Mouse (Mus musculus) cerebellum, postnatal 10 days (tissue): ENCODE data around the gene Ica1.

Experiments
- DNase-seq, 2 experiments: peaks; one replicate each; pipeline ENCODE4 v3.0.0; 2021; ENCODE audit warnings: mixed read lengths in 2 of 2

Ica1 gene

DNA sequence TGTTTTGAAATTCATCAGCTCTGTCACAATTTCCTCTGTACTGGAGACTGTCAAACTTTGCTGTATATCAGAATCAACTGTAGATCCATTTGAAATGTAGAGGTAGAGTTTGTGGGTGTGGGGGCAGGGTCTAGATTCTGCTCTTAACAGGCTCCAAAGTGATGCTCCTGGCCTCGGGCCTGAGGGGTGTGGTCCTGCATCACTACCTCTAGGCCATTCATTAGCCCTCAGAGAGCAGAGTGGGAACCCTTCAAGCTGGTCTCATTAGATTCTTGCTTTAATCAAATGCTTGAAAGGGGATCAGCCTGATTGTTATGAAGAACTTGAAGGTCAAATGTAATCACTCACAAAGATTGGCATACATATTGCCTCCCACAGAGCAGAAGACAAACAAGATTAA, 36.6 kb downstream of the Ica1 start:
- DNase-seq, result no peak

DNA sequence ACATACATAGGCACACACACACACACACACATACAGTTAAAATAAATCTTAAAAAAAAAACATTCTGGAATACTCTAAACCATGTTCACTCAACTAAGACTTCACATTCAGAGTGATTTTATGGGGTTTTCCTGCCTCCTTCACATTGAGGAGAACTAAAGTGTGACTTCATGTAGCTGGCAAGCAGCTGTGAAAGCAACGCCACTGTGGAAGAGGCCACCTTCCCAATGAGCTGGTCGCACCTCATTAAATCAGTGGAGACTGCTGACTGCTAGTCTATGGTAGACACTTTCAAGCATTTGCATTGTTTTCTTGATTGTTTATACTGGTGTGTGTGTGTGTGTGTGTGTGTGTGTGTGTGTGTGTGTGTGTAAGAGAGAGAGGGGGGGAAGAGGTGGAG, 38.2 kb downstream of the Ica1 start:
- no peak for DNase-seq

DNA sequence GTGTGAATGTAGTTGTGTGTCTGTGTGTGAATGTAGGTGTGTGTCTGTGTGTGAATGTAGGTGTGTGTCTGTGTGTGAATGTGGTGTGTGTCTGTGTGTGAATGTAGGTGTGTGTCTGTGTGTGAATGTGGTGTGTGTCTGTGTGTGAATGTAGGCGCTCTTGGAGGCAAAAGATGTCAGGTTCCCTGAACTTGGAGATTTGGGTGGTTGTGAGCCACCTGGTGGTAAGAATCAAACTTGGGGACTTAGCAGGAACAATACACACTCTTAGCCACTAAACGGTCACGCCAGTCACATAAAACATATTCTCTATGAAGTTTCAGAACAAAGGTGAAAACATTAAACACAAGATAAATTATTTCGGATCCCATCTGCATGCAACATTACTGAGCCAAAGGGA, 39.9 kb downstream of the Ica1 start:
- DNase-seq, result peak; percentile 36 to 44

DNA sequence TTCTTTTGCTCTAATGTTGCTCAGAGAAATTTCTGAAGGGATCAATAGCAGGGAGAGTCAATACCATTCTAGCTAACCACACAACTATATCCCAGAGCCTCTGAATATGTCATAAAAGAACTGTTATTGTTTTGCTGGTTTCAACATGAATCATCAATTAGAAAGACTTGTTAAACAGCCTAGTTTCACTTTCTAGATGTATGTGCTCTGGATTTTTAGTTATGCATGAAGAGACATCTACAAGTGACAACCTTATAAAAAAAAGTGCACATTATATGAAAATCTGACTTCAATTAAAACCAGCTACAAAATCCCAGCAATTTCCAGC, 41.8 kb downstream of the Ica1 start:
- DNase-seq, result no peak

DNA sequence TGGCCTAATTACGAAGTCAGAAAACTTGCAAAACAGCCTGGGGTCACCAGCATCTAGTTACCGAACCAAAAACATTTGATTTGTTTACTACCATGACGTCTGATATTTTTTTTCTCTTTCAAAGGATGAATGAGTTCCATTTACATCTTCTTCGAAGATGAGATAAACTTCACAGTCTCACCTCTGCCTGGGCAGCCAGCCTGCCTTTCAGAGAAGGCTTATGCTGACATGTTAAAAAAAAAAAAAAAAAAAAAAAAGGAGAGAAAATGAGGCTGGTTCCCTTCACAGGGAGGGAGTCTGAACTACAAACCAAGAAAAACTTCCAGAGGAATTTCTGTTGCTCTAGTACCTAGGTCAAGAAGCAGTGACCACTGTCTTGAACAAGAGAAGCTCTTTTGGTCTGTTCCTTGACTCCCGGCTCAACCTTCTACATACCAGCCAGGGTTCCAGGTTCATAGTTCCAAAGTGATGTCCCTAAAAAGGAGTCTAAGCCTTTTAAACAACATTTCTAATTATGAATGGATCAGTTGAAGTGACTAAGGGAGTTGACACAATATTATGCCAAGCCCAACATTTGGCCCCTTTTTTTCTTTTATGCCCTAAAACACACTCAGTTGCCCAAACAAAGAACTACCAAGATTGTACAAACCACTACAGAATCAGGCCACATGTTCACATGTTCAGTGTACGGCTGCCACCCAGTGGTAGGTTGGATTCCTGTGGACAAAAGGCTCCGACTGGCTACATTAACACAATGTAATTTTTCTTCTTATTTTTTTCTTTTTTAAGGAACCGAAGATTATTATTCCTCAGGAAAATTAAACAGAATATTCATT, 42.4 kb downstream of the Ica1 start:
- peak; percentile 91 for DNase-seq

DNA sequence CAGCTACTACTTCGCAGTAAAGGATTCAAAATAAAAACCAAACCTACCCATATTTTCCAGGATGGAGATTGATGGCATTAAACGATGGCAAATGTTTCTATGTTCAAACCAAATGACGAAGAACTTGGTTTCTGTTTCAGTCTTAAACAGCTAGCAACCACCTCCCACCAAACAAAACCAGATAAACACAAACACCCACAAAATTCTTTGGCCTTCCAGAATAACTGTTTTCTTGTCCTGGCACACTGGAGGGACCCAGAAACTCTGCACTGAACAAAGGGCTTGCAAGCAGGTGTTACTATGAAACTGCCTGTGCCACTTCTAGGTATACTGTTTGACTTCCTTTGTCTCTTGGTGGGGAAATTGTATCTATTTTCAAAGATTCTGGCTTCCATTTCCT, 43.2 kb downstream of the Ica1 start:
- no peak for DNase-seq

DNA sequence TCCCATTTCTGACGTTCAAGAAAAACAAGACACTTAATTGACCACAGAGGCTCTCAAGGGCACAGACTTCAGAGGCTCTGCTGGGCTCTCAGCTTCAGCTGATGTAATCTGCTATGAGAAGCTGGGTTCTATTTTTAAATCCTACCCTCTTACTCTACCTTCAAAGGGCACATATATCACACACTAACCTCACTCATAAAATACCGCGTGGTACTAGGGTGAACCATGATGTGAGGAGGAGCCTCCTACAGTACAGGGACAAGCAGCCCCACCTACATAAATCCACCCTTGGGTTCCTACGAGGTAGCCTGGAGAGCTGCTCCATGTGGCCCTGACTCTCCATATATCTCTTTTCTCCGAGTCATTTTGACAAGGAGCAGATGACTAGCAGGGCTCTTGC, 45.8 kb downstream of the Ica1 start:
- no peak for DNase-seq

DNA sequence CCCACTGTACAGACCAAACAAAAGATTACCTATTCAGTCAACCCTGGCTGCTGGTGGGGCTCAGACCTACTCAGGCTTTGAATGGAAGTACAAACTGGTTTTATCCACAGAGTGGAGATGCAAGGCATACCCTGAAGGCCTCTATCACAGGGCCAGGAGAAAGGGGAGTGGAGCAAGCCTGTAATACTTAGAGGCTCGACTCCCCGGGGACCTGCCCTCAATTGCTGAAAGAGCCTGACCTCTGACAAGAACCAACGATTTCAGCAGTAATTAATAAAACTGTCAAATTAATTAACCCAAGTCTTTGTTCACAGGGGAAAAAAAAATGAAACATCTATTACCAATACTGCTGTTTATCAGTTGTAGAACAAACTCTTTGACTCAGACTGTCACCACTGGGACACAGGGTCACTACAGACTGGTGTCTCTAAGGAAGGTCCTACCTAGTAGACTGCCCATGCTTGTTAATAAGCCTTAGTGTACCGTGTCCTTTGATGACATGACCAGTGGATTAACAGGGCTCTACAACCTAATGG, 46.6 kb downstream of the Ica1 start:
- no peak for DNase-seq

DNA sequence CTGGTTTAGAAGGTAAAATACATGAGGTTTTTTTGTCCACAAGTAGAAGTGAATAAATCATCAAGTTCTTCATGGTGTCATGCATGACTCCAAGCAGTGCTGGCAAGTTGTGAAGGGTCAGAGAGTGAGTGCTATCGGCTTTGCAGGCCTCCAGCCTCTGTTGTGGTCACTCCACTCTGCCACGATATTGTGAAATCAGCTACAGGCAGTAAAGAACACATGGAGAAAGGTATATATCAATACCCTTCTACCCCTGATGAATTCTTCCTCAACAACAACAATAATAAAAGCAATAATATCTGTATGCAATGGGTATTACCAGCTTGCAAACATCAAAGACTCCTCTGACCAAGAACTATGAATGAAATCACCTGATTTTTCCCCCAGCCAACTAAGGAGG, 47.9 kb downstream of the Ica1 start:
- DNase-seq, result no peak

DNA sequence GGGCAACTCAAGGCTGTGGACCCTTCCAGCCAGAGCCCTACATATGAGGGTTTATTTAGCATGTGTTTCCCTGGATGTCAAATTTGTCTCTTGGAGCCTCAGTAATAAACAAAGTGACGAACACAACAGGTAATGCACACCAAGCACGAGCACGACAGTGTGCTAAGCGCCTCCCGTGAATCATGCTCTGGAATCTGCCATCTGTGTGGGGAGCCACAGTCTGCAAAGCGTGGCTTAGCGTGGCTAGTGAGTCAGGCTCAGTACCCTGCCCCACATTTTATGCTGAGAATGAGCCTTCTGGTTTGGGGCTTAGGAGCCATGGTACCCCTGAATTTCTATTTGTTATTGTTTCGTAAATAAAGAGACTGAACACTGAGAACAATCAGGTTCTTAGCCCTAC, 50.5 kb downstream of the Ica1 start:
- DNase-seq, result no peak

DNA sequence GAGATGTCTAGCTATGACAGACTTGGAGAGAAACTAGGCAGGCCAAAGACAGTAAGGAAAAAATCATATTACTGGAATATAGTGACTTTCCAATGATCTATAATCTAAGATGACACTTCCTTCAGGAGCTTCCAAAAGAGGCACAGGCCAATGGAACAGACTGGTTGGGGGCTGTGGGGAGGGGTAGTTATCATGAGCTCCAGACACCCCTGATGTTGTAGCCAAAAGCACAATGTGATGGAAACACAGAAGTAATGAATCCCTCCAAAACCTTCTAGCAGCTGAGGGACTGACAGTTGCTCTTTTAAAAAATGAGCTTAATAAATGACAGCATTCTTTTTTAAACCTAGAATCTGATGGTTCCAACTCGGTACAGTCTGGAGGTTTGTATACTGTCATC, 52.7 kb downstream of the Ica1 start:
- peak; percentile 54 to 68 for DNase-seq

DNA sequence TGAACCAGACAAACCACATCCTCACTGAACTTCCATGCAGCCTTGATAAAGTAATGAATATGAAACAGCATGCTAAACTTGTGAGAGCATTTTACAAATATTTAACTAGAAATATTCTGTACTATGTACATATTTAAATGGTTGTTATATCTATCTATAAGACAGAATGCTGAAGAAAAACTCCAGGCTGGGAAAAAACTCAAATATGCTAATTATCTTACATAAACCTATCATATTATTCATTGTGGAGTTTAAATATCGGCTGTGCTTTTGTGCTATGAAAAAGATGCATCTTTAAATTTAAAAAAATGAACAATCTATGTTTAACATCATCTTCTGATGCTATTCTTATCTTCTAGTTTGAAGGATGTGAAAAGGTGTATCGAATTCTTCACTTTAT, 58.6 kb downstream of the Ica1 start:
- no peak for DNase-seq

DNA sequence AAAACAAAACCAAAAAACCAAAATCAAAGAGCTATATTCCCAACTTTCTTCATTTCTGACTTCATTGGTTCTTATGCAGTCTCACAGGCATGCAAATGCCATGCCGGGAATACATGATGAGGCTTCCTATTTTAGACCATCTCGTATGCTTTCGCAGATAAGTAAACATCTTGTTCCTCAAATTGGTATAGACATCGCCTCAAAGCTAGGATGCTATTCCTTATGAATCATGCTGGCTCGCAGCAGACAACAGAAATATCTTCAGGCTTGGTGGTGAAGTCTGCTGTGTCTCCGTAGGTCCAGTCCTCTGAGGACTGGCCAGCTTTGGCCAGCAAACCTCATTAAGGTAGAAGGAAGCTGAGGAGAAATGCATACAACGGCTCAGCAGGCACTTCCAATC, 60.3 kb downstream of the Ica1 start:
- no peak for DNase-seq

DNA sequence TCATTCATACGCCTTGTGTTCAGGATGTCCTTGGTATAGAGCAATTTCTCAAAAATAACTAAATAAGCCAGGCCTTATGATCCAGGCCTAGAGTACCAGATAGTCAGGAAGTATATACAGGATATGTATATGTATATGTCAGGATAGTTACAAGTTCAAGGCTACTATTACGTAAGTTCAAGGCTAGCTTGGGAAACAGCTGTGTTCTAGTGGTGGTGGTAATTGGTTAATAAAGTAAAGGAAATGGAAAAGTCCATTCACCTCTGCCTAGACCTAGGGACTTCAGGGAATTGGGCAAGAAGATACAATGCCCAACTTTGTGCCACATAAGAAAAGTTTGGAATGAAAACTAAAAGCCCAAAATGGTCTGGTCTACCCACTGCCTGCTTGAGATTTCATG, 61.7 kb downstream of the Ica1 start:
- DNase-seq, result no peak

DNA sequence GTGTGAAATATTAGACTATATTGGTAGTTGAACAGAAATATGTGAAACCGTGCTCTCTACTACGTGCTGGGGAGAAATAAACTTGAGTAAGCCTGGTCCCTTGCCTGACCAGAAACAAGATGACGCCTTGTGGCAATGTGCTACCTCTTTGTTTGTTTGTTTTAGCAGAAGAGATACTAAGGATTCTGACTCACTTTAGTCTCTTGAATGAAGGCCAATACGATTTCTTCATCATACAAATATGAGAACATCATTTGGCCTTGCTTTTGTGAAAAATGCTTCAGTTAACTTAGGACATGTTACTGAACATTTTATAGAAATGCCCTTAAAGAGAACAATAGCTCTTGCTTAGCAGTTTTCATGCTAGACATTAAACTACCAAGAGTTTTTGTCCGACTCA, 67.0 kb downstream of the Ica1 start:
- no peak for DNase-seq

DNA sequence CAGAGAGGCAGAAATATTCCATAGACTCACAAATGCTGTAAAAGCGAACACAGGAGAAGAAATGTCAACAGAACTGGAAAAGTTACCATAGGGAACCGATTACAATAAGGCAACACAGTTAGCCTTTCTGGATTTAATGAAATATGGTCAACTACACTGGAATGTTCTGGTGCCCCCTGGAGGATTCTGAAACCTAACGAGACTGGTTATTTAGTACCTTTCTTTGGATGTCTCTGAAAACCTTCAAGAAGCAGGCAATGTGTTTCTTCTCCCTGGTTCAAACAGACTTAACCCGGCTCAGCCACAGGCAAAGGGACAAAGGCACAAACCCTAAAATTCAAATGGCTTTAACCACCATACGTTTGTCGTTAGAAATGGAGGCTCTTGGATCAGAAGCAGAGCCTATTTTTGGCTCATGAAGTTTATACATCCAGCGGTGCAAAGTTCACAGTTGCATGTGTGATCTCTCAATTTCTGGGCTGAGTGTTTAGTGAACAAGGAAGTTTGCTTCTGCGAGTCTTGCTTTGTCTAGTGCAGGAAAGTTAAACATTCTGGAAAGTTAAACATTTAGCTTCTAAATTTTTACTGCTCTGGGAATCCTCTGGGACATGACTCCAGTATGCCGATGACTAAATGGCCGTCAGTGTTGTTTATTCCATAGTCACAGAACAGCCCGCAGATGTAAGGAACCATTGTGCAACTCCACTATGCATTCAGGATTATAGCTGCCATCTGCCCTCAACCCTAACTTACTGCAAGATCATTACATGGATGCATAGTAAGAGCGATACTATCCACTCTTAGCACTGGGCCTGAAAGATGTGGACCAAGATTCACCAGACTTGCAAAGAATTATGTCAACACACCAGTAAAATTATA, 83.4 kb downstream of the Ica1 start:
- DNase-seq, result peak; percentile 68 to 72

DNA sequence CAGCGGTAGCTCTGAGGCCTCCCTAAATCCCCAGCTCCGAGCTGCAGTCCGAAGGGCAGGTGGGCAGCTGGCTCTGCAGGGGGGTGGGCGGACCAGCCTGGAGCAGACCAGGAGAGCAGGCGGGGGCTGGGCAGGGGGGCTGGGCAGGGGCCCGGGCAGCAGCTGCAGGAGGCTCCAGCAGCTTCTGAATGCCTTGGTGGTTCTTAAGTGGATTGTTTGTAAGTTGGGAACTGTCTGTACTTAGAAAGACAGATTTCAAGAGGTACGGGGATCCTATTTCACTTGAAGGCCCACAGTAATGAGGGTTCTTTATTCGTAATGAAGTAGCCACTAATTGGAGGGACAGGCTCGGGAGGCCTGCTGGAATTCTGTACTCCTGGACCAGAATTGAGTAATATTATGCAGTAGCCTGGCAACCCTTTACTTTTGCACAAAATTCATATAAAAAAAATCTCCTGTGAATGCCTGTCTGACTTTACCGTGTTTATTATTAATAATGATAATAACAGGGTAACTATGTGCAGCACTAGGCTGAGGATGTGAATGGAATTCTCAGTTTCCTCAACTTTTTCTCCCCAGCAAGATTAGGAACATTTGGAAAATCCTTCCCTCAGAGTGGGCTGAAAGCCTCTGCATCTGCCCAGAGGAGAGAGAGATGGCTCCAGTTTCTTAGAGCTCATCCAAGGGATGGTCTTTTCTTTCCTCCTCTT, 84.2 kb downstream of the Ica1 start:
- peak; percentile 41 to 65 for DNase-seq

DNA sequence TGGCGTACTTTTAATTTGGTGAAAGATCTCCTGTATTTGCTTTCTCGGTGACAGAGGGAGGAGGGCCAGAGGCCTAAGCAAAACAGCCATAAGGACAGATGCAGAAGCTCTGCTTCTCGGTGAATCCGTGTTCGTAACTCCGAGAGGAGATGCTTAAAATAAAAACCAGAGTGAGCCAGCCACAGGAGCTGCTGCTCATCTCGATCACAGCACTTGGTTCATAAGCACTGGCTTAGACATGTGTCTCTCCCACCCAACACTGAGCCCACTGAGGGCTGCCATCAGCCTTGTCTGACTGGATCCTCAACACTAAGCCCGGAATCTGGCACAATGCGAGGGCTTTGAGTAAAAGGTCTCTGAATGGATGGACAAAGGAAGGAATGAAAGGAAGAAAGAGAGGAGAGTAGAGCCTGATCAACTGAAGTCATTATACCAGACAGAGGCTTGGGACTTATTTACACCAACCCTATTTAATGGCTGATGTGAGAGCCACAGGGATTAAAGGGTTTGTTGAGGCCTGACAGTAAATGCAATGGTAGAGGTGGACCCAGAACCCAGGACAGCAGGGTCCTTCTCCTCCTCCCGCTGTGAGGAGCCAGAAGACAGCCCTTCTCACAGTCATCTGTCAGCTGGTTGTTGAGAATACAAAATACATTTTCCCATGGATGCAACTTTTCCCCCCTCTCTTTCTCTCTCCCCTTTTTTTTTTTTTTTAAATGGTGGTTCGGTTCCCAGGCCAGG, 85.0 kb downstream of the Ica1 start:
- no peak for DNase-seq

DNA sequence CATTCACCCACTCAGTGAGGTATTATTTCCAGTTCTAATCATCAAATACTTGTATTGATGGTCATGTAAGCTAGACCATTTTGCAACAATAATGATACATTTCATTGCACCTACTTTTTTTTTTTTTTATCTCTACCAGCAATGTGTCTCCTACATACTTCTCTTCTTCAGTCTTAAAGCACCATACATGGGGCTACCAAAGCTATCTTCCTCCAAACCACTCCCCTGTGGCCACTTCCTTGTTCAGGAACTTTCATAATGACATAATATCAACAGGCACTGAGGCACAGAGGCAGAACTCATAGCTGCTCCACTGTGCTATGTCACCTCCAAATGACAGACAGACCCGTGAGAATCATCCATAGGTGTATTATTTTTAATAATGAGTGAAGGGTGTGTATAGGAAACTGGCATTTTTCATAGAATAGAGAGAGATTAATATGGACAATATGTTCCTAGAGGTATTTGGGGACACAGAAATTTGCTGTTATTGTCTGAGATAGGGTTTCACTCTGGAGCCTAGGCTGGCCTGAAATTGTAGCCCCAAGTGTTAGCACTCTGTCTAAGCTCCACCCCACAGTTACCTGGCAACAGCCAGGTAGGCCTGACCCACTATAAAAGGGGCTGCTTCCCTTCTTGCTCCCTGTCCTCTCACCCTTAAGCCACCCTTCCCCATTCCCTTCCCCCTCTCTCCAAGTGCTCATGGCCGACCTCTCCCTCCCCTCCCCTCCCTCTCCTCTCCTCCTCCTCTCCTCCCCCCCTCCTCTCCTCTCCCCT, 86.9 kb downstream of the Ica1 start:
- no peak for DNase-seq

DNA sequence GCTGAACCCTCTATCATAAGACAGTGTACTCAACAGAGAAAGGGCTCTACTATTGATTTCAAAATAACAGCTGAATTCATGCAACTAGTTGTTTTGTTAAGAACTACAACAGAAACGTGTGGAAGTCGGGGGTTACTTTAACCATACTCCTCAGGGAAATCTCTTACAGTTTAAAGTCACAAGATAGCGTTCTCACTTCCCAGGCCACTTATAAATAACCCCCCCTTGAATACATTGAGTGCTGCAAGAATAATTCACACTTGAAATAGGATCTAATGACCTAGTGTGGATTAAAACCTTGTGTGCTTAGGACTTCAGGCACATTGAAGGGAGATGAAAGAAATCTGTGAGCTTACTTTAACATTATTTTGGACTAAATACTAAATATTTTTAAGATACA, 87.8 kb downstream of the Ica1 start:
- DNase-seq, result no peak

DNA sequence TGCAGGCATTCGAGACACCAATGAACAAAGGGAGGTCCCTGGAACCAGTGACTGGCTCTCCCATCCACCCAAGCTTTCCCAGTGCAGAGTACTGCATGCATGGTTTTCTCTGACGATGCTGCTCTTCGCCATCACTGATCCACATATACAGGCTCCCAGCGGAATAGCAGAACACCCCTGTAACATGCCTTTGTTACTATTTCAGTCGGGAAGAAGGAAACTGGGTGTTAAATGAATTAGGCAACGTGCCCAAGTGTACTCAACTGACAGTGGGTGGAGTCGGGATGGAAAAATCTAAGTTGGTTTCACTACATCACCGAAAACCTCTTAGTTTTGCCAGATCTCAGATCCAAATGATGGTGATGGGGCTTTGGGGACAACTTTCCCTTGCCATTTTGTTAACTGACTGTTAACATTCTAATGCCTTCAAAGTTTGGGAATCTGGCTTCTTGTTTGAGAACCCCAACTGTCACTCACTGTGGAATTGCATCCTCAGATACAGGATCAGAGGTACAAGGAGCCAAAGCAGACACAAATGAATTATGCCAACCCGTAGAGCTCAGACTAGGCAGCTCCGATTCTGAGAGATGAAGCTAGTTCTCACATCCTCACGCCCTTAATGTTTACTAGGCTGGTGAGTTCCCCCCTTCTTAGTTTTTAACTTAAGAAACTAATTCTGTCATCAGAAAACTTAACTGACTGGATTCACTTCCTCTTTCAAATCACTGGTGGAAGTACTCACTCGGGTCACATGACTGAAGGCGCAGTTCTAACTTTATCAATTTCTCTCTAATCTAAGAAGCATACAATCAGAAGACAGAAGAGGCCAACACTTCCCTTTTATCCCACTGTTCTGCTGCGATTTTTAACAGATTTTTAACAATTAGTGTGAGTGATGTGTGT, 91.4 kb downstream of the Ica1 start:
- DNase-seq, result no peak
